Mouse (Mus musculus) testis, postnatal 10 days (tissue): Measurements from ENCODE around the gene Bri3bp.
"Not testable (repeated sequence)": the region's sequence is repeated elsewhere in the genome, so short reads cannot be mapped to it uniquely, and the experiment has no call there.

Experiments
- DNase-seq: peaks from one replicate; pipeline ENCODE4 v3.0.0; 2021; ENCODE audit warnings: low spot score

The Bri3bp gene

DNA sequence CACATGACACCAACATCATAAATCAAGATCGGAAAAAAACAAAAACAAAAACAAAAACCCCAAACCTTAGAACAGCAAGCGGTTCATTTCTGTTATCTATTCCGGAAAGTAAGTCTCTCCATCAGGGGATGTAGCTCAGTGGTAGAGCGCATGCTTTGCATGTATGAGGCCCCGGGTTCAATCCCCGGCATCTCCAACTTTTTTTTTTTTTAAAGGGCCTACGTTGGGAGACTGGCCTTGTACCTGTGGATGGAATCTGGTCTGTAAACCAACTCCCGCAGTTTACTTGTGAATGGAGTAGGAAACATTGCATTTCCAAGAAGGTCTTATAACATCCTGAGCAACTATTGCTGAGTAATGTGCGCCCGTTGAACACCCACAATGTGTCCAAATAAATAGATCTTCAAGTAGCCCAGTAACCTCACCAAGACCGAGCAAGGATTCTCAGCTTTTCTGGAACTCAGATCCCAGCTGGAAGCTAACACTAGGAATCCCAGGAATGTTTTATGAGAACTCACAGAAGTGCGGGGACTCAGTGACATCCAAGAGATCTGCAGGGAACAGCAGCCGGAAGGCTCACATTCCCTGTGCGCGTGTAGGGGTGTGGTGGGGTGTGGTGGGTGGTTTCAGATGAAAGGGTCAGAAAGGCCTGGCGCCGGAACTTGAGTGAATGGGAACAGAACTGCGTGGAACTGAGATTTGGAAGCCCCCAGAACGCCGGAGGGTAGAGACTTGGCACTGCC, 31.8 kb upstream of the Bri3bp start:
- DNase-seq, result no peak

DNA sequence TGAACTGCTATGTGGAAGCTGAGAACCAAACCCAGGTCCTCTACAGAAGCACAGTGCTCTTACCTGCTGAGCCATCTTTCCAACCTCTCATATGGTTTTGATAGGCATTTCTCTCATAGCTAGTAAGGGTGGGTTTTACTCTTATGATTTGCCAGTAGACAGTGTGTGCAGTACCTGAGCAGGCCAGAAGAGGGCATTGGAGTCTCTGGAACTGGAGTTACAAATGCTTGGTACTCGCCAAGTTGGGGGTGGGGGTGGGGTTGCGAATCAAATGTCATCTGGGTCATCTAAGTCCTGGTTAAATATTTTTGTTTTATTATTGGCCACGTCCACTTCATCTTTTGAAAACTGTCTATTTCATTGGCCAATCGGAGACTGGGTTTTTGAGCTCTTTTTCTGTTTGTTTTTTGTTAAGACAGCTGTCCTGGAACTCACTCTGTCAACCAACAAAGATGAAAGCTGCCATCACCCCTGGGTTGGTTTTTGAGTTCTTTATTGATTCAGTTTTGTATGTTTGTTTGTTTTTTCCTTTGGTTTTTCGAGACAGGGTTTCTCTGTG, 29.3 kb upstream of the Bri3bp start:
- peak; percentile 81 for DNase-seq

DNA sequence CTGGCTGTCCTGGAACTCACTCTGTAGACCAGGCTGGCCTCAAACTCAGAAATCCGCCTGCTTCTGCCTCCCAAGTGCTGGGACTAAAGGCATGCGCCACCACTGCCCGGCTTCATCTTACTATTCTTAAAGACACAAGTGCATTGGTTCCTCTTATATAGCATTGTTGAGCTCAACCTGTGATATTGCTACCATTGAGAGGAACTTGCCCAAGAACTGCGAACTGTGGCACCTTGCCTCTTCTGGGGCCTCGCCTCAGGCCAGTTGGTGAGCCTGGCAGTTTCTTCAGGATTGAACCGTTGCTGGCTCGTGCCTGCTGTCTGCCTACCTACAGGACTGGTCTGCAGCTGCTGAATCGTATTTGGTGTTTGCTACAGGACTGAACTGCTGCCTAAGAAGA, 28.8 kb upstream of the Bri3bp start:
- DNase-seq, result not testable (repeated sequence)

DNA sequence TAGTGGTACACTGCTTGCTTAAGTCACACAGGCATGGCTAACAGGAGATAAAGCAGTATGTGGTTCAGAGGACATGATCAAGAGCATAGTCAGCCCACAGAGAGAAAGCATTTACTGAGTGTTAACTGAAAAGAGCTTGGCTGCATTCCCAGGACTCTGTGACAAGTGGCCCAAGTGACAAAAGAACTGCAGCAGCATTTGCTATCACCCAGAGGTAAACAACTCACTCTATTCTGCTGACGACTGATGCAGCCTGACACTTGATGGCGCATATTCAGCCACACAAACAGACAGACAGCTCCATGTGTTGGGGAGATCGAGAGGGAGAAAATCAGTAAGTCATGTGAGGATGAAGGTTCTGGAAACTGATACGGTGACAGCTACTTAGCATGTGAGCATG, 27.6 kb upstream of the Bri3bp start:
- no peak for DNase-seq

DNA sequence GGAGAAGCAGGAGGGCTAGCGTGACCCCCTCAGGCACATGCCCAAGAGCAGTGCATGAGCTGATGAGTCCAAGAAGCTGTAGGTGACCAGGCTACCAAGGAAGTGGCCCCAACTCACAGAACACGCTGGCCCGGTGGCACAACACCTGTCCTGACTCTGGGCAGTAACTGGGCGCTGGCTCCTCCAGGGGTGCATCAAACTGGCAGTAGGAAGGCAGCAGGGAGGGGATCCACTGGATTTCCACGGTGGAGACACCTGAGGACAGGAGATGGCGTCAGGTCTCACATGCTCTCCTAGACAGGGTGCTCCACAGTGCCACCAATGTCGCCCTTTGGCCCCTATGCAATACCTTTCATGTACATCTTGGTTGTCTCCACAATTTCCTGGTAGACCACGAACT, 25.2 kb upstream of the Bri3bp start:
- no peak for DNase-seq

DNA sequence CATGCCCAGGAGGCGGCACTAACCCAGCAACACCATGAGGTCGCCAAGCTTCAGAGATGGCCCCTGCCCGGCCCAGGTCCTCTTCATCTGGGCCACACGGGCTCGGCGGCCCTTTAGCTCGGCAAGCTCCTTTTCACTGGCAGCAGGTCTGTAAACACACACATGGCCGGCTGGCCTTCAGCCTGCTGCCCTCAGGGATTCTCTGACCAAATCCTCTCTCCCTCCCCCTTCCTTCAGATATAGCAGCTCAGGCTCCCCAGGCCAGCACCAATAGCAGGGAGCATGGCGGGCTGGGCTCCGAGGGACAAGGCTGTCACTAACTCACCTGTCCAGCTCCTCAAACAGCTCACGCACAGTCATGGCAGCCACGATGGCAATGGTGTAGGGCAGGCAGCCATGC, 22.7 kb upstream of the Bri3bp start:
- no peak for DNase-seq

DNA sequence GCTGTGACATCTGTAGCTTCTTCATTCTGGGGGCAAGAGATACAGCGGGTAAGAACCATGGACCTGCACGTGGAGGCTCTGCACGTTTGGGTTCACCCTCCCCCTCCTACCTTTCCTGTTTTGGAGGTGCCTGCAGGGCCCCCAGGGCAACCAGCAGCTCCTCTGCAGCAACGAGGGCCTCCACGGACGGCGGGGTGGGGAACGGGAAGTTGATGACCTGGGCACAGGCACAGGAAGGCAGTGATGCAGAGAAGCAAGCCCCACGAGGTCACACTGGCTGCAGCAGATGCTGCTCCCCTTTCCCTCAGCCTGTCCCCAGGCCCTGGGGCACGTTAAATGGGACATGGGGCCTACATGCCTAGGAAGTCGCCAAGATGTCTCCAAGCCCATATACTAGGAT, 22.2 kb upstream of the Bri3bp start:
- DNase-seq, result no peak

DNA sequence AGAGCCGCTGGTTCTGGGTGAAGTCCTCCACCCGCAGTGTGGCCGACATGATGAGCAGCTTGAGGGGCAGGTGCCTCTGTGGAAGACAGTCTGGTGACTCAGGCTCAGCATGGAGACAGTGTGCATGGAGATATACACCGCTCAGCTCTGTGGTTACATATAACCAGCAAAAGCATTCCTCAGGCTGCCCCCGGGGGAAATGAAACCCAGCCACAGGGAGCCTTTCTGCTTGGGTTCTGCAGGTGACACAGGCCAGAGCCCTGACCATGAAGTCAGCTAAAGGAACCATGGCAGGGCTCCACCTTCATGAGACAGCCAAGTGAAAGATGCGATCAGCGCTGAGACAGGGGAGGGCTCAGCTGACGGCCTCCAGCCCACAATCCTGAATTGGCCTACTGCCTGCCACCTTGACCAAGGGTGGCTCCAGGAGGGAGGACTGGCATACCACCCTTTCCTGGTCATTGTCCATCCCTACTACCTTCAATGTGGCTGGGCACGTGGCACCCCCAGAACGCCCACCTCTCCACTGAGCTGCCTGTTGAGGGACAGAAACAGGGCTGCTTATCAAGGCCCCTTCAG, 15.6 kb upstream of the Bri3bp start:
- no peak for DNase-seq

DNA sequence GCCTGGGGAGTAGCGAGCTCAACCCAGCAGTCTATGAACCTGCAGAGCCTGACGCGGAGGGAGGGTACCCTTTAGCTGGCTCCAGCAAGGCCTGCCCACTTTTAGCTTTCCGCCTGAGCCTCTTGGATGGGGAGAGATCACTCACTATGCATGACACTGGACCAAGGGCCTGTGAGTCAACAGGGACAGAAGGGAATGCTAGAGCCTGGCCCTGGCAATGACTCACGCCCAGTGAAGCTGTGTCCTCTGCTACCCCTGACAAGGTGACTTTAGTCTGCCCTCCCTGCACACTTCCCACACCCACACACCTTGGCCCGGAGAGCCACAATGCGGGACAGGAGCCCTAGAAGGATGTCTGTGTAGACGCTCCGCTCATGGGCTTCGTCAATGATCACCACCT, 15.0 kb upstream of the Bri3bp start:
- no peak for DNase-seq

DNA sequence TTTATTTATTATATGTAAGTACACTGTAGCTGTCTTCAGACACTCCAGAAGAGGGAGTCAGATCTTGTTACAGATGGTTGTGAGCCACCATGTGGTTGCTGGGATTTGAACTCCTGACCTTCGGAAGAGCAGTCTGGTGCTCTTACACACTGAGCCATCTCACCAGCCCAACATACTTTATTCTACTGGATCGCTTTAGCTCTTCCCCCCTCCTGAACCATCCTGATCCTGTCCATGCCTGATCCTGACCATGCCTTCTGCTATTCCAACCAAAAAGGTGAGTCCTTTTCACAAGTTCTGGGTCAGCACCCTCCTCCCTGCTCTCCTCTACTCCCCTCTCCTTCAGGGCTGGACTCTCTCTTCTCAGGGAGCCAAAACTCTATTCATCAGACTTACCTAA, 9.0 kb upstream of the Bri3bp start:
- not testable (repeated sequence) for DNase-seq

DNA sequence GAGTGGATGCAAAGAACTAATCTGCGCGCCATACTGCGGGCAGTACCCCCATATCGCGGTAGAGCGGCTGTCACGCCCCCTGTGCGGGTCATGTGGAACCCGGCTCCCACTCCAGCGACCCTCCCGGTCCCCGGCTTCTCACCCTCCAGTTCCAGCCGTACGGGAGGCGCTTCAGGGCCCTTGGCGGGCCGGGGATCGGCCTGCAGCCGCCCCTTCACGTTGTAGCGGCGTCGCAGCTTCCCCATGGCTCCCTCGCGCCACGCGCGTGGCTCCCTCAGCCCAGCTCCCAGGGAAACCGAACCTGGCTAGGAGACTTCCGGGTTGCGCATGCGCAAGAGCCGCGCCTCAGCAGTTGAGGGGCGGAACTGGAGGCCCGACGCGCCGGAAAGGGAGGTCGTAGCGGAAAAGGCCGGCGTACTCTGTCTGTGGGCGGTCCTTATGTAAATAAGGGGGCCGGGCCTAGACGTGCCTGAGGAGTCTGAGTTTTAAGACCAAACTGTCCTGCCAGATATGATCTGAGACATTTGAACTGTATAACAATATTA, 7.5 kb upstream of the Bri3bp start, which contains the start of gene Dhx37:
Dhx37 (minus strand) TSS at position 329 of the 545 bp plus-strand sequence.
- DNase-seq, result peak; percentile 95

DNA sequence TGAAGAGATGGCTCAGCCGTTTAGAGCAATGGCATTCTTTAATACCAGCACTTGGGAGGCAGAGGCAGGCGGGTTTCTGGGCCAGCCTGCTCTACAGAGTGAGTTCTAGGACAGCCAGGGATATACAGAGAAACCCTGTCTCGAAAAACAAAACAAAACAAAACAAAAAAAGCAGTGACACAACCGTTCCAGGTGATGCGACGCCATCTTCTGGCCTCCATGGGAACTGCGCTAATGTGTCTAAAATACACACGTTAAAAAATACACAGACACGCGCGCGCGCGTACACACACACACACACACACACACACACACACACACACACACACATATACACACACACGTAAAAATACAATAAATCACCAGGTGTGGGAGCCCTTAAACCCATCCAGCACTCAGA, 7.0 kb upstream of the Bri3bp start:
- not testable (repeated sequence) for DNase-seq

DNA sequence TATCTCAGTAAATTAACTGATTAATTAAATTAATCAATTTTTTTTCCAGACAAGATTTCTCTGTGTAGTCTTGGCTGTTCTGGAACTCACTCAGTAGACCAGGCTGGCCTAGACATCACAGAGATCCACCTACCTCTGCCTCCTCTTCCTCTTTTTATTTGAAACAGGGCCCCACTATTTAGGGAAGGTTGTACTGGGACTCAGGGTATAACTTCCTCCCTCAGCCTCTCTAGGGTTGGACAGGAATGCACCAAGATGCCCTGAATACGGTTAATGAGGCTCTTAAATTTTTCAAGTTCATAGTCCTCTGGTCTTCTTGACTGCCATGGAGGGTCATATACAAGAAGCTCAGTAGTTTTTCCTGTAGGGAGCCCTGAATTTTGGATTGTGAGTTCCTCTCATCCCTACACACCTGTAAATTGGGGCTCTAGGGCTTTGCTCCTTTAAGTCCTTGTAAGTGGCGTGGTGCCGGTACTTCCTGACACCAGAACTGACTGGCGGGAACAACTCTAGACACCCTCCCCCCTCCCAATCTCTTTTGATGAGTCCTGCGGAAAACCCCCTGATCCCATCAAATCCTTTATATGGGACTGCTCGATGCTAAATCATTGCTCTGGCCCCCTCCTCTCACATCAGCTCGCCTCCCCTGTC, 660 bp upstream of the Bri3bp start:
- no peak for DNase-seq

DNA sequence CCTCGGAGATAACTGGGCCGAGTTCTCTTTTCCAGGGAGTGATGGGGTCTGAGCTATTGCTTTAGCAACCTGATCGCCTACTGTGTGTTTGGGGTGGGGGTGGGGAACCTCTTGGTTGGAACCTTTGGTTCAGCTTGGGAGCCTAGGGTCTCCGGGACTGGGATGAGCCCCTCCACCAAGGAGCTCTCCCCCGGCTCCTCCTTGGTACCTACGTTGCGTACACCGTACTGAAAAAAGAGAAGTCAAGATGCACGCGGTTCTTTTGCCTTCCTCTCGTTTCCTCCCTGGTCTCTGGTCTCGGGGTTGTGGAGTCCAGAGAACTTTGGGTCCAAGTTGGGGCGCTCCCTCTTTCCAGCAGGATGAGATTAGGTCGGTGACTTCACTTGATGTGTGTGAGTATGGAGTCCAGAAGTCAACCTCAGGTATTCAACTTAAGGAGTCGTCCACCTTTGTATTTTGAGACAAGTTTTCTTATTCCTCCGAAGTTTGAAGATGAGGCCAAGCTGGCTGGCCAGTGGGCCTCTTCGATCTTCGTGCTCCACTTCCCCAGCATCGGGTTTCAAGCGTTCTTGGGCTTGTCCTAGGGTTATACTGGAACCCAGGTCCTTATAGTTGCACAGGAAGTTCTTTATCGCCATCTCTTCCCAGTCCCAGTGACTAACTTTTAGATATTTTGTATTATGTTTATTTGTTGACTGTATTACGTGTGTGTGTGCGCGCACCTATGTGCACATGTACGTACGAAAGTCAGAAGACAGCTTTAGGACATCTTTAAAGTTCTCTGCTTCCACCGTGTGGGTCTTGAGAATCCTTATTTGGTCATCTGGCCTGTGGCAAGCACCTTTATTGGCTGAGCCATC, 998 bp downstream of the Bri3bp start:
- no peak for DNase-seq

DNA sequence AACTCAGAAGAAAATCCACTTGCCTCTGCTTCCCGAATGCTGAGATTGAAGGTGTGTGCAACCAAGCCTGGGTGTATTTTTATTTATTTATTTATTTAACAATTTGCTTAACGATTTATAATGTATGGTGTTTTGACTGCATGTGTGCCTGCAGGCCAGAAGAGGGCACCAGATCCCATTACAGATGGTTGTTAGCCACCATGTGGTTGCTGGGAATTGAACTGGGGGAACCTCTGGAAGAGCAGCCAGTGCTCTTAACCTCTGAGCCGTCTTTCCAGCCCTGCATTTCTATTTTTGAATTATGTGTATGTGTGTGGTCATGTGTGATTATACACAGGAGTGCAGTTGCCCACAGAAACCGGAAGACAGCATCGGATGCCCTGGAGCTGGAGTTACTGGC, 2.0 kb downstream of the Bri3bp start:
- DNase-seq, result no peak

DNA sequence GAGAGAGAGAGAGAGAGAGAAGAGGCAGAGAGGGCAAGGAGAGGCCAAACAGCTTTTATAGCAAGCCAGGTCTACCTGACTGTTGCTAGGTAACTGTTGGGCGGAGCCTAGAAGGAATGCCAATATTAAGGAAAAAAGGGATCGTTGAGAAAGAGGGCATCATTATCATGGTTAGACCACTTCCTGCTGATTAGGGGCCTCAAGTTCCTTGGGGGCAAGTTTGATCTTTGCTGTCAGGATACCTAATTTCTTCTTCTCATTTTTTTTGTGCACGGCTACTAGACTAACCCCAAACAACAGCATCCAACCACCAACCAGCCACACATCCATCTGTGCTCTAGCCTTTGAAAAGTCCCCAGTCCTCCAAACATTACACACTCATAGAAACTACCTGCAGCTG, 2.5 kb downstream of the Bri3bp start:
- DNase-seq, result no peak

DNA sequence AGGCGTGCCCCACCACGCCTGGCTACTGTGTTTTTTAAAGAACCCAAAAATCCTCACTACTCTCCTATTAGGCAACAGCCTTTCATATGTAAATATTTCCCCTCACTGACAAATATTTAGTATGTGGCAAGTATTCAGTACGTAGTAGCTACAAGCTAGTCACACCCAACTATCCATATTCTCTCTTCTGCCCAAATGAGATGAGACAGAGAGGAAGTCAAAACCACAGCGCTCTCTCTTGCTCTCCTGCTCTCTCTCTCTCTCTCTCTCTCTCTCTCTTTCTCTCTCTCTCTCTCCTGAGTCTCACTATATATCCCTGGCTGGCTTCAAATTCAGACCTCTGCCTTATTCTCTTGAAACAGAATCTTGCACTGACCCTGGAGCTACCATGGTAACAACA, 3.2 kb downstream of the Bri3bp start:
- no peak for DNase-seq

DNA sequence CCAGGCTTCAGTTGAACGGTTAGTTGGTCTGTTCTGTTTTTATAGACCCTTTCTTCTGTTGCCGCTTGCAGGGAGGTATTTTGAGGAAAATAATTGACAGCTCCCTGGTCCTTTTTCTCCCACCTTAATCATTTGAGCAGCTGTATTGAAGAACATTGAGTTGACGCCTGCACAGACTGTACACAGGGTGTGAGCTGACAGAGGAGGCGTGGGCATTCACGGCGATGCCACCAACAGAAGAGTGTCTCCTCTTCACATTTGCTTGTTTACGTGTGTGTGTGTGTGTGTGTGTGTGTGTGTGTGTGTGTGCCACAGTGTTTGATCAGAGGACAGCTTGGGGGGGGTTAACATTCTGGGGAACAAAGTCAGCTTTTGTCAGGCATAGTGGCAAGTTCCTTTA, 5.0 kb downstream of the Bri3bp start:
- no peak for DNase-seq

DNA sequence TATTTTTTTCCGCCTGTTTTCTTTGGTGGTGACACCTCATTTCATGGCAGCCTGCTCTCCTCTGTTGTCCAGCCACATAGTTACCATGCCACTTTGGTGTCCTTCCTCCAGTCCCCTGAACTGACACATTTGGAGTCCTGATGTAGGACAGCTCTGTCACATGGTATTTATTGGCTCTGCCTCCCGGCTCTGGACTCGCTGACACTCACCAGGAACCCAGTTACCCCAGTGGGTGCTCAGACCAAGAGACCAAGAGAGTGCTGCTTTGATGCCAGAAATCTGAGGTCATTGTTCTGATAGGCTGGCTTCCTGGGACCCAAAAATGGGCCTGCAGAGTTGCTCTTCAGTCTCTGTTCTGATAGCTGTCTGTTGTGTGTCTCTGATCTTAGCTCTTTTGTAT, 6.7 kb downstream of the Bri3bp start:
- DNase-seq, result no peak

DNA sequence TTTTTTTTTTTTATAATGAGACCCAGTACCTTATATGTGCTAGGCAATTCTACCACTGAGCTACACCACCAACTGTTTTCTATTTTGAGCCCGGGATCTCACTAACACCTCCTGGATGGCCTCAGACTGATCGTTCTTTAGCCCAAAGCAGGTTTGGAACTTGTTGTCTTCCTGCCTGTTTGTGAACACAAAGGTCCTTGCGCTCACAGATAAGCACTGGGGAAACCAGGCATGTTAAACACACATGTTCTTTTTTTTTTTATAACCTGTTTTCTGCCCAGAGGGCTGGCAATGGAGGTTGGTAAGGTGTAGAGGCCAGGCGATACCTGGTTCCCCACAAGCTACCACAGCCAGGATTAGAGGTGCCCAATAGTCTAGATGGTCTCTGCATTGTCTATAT, 7.3 kb downstream of the Bri3bp start:
- DNase-seq, result no peak

DNA sequence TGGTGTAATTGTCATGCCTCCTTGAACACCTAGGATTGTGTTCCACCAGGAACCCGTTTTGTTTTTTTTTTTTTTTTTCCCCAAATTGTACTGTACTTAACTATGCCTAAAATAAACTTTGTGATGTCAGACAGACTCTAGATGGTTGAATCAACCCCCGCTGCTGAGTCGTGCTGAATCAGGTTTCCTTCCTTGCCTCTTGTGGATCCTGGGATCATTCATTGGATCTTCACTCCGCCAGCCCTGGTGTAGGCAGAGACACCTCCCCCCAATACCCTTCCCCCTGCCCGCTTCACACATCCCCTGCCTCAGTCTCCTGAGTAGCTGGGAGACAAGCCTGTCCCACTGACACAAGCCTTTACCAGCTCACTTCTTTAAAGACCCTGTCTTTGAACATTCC, 7.9 kb downstream of the Bri3bp start:
- DNase-seq, result no peak

DNA sequence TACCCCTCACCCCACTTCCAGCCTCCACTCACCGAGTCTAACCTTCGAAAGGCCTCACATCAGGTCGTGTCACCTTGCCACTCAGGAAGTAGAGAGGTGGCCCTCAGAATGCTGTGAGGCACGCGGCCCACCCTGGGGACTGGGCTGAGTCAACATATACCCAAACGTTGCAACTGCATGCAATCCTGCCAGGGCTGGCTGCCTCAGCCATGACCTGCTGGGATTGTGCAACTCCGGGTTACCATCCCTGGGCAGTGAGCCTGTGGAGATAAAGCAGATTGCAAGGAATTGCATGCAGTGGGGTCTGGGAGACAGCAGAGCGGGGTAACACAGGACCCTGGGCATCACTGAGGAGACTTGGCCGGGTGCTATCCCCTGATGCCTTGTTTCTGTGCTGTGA, 11.2 kb downstream of the Bri3bp start:
- DNase-seq, result no peak
